Mouse (Mus musculus) neutrophil, adult 5-6 weeks (primary cell): ENCODE data around the gene Lyrm7. TPM values are rescaled to one million over a fixed set of nuclear protein-coding genes. Genes with fewer than 3 reads are reported as not detected.
A peak's percentile ranks its signal among the peaks of the same experiment; 100 is the strongest.

ENCODE experiments used
- ATAC-seq: fragments of 151-379, 151-347 bp; 2 replicates; pipeline ENCODE4 v1.8.0; 2017; ENCODE audit warnings: mild to moderate bottlenecking, moderate TSS enrichment; ENCODE audit not compliant: insufficient number of reproducible peaks, poor library complexity, low FRiP score, severe bottlenecking; ENCODE audit errors: extremely low read depth
- total RNA-seq: library from RNA; stranded (forward); fragments of 200-1000 nt; gene quantifications from 2 replicates; pipeline ENCODE4 v1.2.3, GENCODE M21; 2017

Gene Lyrm7
- total RNA-seq, 1 experiment from 2014 or later: 9.2 TPM

GRCm38 (mm10) chr11:54812314-54812713, 48.4 kb downstream of the Lyrm7 start:
- no peak for ATAC-seq

DNA sequence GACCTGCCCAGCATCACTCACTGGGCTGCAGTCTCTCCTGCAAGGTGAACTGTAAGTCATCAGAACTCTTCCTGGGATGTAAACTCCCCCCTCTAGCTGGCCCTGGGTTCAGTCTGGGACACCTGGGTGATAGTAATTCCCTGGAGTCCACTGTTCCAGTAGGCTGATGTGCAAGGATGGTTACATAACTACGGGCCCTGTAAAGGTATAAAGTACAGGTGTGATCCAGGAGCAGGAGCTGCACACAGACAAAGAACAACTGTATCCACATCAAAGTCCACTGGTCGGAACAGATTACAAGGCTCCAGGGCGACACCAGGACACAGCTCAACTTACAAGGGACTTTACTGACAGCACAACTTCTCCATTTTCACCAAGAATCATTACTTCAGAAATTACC, 49.7 kb downstream of the Lyrm7 start:
- no peak for ATAC-seq

GRCm38 (mm10) chr11:54809582-54809981, 51.1 kb downstream of the Lyrm7 start:
- ATAC-seq: no peak

DNA sequence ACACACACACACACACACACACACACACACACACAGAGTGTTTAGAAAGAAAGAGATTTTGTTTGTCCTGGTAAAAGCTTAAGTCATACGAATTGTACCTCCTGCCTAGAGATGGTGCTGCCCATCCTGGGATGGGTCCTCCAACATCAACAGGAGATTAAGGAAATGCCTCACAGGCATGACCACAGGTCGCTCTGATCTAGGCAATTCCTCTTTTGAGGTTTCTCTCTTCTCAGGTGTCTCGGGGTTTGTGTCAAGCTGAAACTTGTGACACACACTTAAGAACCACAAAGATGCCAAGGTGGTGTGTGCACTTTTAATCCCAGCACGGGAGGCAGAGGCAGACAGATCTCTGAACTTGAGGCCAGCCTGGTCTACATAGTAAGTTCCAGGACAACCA, 52.5 kb downstream of the Lyrm7 start:
- ATAC-seq: 0 out of 2 replicates have a peak, but pooled peaks have one; percentile 37

GRCm38 (mm10) chr11:54807669-54808068, 53.0 kb downstream of the Lyrm7 start:
- ATAC-seq: peak; percentile 96

- no peak for ATAC-seq
These were observed 53.8 kb downstream of the Lyrm7 start for GRCm38 (mm10) chr11:54806891-54807290.

- no peak for ATAC-seq
These were observed 55.5 kb downstream of the Lyrm7 start for GRCm38 (mm10) chr11:54805196-54805595.

DNA sequence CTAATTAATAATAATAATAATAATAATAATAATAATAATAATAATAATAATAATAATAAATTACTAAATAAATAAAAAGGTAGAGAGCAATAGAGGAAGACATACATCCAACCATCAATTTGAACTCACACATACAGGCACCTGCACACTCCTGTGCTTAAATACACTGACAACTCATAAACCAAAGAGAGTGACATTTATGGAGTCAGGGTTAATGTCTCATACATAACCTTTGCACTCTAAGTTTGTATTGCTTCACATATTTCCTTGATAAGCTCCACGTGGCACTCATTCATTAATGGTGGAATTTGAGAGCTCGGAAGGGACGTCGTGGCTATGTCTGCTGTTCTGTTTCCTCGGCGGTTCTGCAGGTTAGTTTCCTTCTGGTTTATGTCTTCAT, 58.1 kb downstream of the Lyrm7 start:
- ATAC-seq: no peak

- peak; percentile 94 for ATAC-seq
These were observed 58.7 kb downstream of the Lyrm7 start for GRCm38 (mm10) chr11:54801791-54802558.

DNA sequence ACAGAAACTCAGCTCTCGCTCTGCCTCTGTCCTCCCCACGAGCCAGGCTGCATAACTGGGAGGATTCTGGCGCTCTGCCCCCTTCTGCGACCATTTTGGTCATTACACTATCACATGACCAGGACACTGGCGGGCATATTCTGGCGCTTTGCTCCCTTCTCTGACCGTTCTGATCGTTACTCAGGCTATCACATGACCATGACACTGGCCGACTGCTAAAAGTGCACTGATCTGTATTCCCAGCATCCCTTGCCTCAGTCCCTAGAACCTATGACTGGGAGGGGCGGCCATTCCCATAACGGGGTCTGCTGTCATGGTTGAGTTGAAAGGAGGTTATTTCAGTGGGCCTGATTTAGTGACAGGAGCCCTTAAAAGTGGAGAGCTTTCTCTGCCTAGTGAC, 64.2 kb downstream of the Lyrm7 start:
- no peak for ATAC-seq

DNA sequence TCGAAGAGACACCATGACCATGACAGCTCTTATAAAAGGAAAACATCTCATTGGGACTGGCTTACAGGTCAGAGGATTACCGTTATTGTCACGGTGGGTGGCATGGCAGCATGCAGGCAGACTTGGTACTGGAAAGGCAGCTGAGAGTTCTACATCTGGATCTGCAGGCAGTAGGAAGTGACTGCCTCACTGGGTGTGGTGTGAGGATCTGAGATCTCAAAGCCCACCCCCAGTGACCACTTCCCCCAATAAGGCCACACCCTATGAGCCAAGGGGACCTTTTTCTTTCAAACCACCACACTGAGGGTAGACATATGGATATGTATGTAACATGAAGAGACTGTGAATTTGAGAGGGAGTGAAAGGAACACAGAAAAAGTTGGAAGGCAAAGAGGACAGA, 66.0 kb downstream of the Lyrm7 start:
- no peak for ATAC-seq

DNA sequence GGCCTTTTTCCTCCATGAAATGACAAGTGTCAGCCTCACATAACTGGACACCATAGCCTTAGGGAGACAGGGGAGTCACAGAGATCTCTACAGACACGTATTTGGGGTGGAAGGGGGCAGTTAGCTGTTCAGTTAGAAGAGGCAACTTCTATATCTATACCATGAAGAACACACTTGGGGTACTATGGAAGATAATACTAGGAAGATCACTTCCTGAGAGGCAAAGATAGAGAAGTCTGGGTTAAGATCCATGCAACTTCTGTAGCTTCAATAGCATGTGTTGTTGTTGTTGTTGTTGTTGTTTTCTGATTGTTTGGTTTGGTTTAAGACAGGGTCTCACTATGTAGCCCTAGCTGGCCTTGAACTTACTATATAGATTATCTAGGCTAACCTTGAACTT, 67.5 kb downstream of the Lyrm7 start:
- no peak for ATAC-seq

- no peak for ATAC-seq
These were observed 69.3 kb downstream of the Lyrm7 start for GRCm38 (mm10) chr11:54791458-54791857.

- peak; percentile 97 for ATAC-seq
These were observed 72.9 kb downstream of the Lyrm7 start, which contains the start of gene Cdc42se2 for GRCm38 (mm10) chr11:54787488-54788474. Cdc42se2 (minus strand) TSS chr11:54787675.

DNA sequence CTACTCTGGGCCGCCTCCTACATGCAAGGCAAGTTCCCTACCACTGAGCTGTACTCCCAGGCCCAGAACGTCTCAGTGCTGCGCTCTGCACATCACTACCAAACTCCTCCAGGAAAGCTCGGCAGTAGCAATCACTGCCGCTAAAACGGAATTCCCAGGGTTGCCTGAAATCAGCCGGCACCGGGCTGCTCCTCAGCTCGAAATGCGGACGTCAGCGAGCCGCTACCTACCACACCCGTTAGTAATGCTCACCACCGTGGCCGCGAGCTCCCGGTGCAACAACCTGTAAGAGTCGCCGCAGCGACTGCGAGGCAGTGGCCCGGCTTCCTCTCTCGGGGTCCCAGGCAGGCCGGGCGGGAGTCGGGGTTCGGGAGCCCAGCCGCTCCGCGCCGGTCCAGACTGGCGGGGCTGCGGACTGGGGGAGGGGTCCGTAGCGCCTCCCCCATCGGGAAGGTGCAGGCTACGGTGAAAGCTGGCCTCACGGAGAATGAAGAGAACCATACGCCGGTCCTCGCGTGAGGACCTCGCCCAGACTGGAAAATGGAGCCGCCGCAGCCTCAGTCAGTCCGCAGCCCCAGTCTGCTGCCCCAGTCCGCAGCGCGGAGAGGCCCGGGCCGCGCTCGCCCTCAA, 73.7 kb downstream of the Lyrm7 start:
- ATAC-seq: peak; percentile 33; the same call in 1 of the 2 replicates

GRCm38 (mm10) chr11:54785566-54785965, 75.2 kb downstream of the Lyrm7 start:
- ATAC-seq: no peak

GRCm38 (mm10) chr11:54784436-54784835, 76.3 kb downstream of the Lyrm7 start:
- no peak for ATAC-seq

DNA sequence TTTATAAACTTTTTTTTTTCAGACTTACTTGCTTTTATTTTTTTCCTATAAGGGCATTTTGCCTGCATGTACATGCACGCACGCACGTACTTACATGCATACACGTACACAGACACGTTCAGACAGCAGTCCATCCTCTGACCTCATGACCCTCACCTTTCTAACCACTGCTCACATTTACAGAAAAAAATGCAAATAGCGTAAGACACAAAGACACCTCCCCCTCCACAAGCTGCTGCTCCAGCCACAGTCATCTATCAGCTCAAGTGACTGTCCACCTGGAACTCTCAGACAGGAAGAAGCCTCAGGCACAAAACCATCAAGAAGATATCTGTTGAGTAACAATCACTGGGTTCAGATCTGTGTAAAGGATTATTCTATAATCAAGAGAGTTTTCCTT, 78.5 kb downstream of the Lyrm7 start:
- ATAC-seq: no peak

DNA sequence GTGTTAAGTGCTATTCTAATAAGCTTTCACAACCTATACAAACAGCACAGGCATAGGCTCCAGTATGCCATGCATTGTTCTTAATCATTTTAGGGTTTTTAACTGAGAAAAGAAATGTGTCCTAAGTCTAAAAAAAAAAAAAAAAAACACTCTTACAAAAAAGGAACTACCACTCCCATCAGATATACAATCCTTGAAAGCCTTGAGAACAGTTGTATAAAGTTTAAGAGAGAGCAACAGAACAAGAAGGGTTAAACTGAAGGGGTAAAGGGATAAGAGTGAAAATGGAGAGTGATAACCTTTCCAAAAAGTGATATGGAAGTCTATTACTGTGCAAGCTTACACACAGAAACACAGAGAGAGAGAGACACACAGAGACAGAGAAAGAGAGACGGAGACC, 80.8 kb downstream of the Lyrm7 start:
- no peak for ATAC-seq
